Mouse (Mus musculus): ENCODE measurements around the gene Rassf5.
A peak's percentile ranks its signal among the peaks of the same experiment; 100 is the strongest.

Rassf5 gene

GRCm38 (mm10) chr1:131207531-131207930 is 37.5 kb downstream of the Rassf5 start:
- peak; percentile 28 to 35 for DNase-seq

- DNase-seq = no peak
Measured at GRCm38 (mm10) chr1:131206342-131206741, 38.7 kb downstream of the Rassf5 start.

GRCm38 (mm10) chr1:131204461-131204860 is 40.6 kb downstream of the Rassf5 start:
- DNase-seq = no peak

DNA sequence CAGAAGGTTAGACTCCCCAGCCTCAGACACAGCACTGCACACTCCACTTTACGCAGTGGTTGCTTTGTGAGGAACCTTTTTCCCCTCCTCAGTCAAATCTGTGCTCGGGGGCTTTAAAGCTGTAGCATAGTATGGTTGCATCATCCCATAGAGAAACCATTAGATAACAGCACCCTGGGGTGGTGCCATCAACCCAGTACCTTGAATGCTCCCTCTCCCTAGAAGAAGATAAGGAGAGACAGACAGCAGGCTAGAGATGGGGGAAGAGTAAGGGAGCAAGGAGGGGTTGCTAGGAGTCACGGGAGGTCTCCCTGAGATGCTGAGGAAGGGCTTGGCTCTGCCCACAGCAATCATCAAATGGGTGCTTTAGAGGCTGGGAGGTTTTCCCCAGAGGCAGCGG is 43.7 kb downstream of the Rassf5 start:
- DNase-seq = no peak

DNA sequence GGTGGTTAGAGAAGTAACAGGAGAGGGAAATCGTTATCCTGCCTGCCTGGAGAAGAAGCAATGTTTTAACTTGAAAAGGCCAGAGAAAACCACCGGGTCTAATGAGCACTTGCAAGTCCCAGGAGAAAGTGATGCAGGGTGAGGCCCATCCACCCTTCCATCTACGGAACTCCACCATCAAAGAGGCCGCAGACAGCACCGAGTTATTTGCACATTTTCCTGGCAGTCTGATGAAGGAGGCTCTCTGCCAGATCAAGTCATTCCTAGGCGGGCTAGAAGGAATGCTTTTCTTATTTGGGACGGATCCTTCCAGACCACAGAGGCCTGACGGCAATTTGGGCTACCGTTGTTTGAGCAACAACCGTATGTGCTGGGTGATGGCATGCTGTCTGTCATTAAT is 44.5 kb downstream of the Rassf5 start:
- DNase-seq = no peak

DNA sequence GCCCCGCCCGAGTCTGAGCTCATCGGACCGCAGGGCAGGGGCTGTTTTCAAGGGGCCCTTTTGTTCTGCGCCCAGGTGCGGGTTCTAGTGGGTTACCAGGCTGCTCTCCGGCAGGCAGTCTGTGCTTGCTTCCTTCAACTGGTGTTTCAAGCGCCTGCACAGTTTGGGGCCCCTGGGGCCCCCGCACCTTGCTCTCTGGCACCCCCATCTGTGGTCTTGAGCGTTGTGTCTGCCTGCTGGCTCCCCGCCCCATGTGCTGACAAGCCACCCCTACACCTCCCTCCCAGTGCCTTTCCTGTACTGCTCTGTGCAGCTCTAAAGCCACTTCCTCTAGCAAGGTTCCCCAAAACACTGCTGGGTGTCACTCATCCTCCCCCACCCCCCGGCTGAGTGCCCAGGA is 45.1 kb downstream of the Rassf5 start:
- no peak for DNase-seq

DNA sequence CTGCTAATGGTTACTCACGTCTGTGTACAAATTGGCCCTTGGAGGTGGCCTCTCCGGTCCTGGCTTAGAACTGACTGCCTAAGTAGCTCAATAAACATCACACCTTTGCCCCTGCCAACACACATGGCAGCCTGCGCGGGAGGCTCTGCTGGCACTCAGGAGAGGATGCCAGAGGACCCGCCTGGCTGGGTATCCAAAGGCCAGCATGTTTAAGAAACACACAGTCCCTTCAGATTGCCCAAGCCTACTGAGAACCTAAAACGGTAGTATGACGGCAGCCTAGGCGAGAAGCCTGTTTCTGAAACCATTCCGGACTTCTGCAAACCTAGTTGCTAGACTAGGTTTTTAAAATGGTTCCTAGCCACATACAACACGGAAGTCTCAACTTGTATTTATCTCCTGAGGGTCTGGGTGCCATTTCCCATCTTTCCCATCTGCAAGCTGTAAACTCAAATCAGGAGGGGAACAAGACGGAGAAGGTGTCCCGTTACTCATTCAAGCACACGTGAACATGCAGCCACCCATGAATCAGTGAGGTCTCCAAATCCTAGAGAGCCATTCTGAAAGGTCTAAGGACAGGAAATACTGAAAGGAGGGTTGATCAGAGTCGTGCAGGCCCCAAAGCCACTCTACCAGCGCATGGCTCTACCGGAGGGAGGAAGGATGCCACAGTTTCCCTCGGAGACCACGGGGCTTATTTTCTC is 45.8 kb downstream of the Rassf5 start:
- DNase-seq = peak; percentile 50 to 53

- no peak for DNase-seq
Measured at GRCm38 (mm10) chr1:131198417-131198960, 46.6 kb downstream of the Rassf5 start.

DNA sequence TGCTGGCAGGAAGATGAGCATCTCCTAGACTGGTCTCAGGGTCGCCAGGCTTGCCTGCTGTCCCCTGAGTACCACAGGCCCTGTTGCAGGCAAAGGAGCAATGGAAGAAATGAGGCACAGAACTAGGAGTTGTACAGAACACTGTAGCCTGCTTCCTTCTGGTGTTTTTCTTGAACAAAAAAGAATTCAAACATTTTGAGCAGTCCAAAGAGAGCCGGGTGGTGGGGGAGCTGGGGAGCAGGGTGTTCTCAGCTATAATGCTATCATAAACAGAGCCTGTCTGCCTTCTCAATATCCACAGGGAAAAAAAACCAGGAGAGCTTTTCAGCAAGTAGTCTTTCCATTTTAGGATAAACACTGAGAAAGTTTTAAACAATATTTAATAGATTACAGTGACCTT is 49.0 kb downstream of the Rassf5 start:
- no peak for DNase-seq

GRCm38 (mm10) chr1:131195653-131196052 is 49.4 kb downstream of the Rassf5 start:
- no peak for DNase-seq

DNA sequence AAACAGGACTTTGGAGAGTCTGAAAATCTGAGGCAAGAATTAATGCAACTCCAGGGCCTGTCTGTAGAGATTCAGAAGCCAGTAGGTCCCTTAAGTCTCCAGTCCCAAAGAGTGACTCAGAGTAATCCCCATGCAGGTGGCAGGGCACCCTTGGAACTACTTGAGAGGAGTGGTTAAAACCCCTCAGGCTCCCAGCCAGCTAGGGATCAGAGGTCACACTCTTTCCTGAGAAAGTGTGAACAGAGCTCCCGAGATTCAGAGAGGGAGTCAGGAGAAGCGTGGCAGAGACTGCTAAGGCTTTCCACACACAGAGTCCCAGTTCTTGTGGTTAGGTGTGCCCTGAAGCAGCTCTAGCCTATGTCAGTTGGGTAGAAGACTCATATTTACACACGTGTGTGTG is 51.3 kb downstream of the Rassf5 start:
- no peak for DNase-seq

DNA sequence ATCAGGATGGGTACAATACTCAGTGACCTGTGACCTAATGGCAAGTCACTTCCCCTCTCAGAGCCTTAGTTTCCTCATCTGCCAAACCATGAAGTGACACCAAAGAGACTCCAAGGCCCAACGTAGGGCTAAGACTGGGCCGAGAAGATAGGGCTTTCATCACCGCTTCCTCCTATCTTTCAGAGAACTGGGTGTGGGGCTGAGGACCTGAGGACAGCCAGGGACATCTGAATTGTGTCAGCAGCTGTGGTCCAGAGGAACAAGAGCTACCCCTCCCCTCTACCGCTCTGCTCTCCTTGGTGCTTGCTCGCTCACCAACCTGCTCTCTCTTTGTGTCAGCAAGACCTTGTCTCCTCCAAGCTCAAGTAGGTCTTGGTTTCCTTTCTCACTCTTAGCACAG is 56.4 kb downstream of the Rassf5 start:
- no peak for DNase-seq

GRCm38 (mm10) chr1:131187856-131188255 is 57.2 kb downstream of the Rassf5 start:
- DNase-seq = no peak

- DNase-seq = no peak
Measured at GRCm38 (mm10) chr1:131186995-131187394, 58.1 kb downstream of the Rassf5 start.

GRCm38 (mm10) chr1:131185821-131186506 is 59.1 kb downstream of the Rassf5 start:
- DNase-seq = no peak

- DNase-seq = no peak
Measured at GRCm38 (mm10) chr1:131184956-131185660, 60.0 kb downstream of the Rassf5 start.

DNA sequence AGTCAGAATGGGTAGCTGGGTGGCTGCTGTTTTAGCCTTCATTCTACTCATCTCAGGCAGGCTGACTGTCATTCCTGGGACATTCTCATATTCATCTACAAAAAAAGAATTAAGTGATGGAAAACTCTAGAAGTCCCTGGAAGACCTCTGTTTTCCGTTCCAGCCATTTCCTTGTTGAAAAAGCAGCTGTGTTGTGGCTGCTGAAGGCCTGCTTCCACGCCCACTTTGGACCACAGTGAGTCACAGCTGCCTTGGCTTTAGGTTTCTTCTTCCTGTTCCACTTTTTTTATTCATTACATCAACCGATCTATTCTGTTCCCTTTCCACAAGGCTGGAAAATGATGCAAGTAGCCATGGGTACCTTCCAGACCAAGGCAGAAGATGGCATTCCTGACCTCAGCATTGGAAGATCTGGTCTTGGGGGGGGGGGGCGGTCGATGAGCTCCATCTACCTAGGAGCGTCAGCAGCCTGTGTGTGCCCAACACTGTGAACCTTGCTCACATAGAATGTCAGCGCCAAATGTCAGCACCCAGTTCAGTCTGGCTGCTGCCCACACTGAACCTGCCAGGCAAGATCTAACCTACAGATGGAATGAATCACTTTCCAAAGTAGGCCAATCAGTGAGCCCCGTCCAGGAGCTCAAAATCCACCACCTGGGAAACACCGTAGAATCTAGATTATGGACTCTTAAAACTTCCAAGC is 60.7 kb downstream of the Rassf5 start:
- DNase-seq = peak in 1 of 2 experiments; percentile 30

DNA sequence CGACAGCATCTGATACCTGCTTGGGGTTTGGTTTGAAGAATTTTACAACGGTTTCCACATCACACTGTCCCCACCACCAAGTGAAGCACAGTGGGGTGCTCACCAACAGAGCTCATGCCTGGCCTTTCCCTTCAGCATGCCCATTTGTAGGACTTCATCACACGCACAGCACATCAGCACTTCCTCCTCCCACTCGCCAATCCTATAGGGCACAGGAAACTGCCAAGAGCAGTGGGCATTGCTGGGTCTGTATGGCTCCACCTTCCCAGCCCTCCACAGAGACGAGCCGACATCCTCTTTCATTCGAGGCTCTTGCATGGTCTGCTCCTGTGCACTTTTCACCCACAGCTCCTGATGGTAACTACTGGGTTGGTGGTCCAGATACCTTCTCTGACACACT is 61.9 kb downstream of the Rassf5 start:
- DNase-seq = no peak

- DNase-seq = peak; percentile 75 to 81
Measured at GRCm38 (mm10) chr1:131181642-131182527, 63.2 kb downstream of the Rassf5 start.

DNA sequence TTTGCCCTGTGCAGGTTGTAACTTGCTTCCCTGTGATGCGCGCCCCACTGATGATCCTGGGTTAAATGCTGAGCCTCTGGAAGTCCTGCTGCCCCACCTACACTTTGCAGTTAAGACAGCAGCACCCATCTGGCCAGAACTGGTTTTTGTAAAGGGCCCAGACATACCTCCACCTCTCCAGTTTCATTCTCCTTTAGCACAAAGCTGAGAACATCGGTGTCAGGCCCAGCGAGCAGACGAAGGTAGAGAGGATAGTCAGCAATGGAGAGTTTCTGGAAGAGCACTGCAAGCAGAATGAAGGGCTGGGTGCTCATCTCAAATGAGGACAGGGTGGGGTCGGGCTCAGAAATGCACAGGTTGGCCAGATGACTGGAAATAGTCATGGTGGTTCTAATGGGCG is 64.7 kb downstream of the Rassf5 start:
- DNase-seq = no peak

DNA sequence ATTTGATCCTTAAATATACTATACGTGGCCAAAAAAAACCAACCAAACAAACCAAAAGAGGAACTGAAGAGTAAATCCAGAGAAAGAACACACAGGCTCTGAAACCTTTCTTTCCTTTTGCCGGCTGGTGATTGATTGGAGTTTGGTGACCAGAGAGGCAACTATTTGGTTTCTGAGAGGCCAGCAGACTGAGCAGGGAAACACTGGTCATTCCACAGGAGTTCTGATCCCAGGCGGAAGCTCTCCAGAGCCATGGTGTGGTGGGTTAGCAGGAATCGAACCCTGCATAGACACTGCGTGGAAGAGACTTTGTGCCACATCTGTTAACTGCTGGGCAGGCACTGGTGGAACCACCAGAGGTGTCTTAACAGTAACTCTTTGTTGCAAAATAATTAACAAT is 67.0 kb downstream of the Rassf5 start:
- no peak for DNase-seq

DNA sequence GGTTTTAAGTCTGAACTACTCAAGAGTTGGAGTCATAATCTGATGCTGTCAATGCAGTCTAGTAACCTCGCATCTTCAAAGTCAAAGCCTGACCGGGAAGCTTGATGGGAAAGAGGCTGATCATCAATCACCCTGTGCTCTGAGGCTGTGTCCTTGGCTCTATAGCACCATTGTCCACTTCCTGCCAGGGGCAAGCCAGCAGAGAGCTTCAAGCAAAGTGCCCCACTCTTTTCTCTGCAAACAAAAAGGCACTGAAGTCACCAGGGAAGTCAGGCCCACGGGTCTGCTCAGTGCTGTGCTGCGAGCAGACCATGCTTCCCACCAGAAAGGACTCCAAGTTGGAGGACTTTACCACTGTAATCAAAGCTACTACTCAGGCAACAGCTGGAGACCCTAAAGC is 67.8 kb downstream of the Rassf5 start:
- DNase-seq = no peak
